Mouse (Mus musculus): ENCODE measurements at regions not wholly inside any gene's neighbourhood (a gene's known extent, or its start where the extent isn't known, plus 50 kb on each side); places are given as distances from the start of the nearest gene placed in this dataset.

DNA sequence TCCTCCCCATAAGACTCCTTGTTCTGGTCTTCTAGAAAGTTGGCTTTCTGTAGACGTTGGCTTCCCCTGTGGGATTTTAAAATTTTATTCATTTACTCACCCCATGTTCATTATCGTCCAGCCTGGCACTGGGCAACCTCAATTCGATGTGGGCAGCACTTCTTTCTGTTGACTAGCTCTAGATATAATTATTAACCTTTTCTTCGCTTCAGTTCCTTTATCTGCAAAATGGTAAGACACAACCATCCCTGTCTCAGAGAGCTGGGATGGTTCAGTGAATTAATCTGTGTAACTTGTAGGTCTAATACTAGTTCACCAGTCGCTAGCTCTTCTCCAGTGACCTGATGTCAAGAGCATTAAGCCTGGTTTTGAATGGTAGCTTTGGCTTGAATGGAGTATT, 89.9 kb upstream of the Plxnc1 start:
- TF ChIP-seq CTCF (IDR thresholded peaks at IDR 0.05; ENCODE audit: low read depth) (no peak), EP300 (IDR thresholded peaks at IDR 0.05; ENCODE audit: low read depth) (no peak)

All from liver, postnatal 0 days (tissue).